ENCODE assay signal across 34 mouse cellular contexts in genomic region chr2:144553905-144554304, GRCm38 (mm10). TPM values are rescaled to one million over a fixed set of nuclear protein-coding genes. Genes with fewer than 3 reads are reported as not detected.
"Had no signal": no experiment of that assay in that cellular context is flagged by ENCODE, and none has a peak within 500 bp of the region (broad histone marks: within the 10 kb centered on the region; RNA-seq: fewer than 3 reads in every experiment).

No protein-coding gene starts in this region.

- H3K4me3 ChIP-seq: limb, embryonic 10.5 days; limb, embryonic 12.5 days; limb, embryonic 13.5 days; limb, embryonic 15.5 days; liver, embryonic 12.5 days; liver, embryonic 13.5 days; liver, embryonic 15.5 days; lung, embryonic 15.5 days; megakaryocyte, embryonic 14.5 days; midbrain, embryonic 10.5 days; midbrain, embryonic 12.5 days; midbrain, embryonic 13.5 days; midbrain, embryonic 15.5 days had no signal

- H3K9ac ChIP-seq: limb, embryonic 12.5 days; limb, embryonic 13.5 days; limb, embryonic 15.5 days; liver, embryonic 12.5 days; liver, embryonic 13.5 days; liver, embryonic 14.5 days; liver, embryonic 15.5 days; liver, postnatal 0 days; lung, embryonic 14.5 days; lung, embryonic 15.5 days; midbrain, embryonic 12.5 days; midbrain, embryonic 13.5 days; midbrain, embryonic 15.5 days had no signal

- H3K9me3 ChIP-seq: limb, embryonic 10.5 days; limb, embryonic 12.5 days; limb, embryonic 13.5 days; limb, embryonic 15.5 days; liver, embryonic 12.5 days; liver, embryonic 13.5 days; liver, embryonic 15.5 days; lung, embryonic 15.5 days; megakaryocyte, embryonic 14.5 days; midbrain, embryonic 10.5 days; midbrain, embryonic 12.5 days; midbrain, embryonic 13.5 days; midbrain, embryonic 15.5 days had no signal

- H3K36me3 ChIP-seq: limb, embryonic 10.5 days; limb, embryonic 13.5 days; liver, embryonic 12.5 days; liver, embryonic 13.5 days; liver, embryonic 15.5 days; lung, embryonic 15.5 days; midbrain, embryonic 12.5 days; midbrain, embryonic 13.5 days; midbrain, embryonic 15.5 days had no signal

- H3K4me2 ChIP-seq: limb, embryonic 12.5 days; limb, embryonic 13.5 days; limb, embryonic 15.5 days; liver, embryonic 11.5 days; liver, embryonic 12.5 days; liver, embryonic 13.5 days; liver, embryonic 15.5 days; lung, embryonic 14.5 days; lung, embryonic 15.5 days; midbrain, embryonic 11.5 days; midbrain, embryonic 12.5 days; midbrain, embryonic 13.5 days; midbrain, embryonic 15.5 days had no signal

- ATAC-seq: liver, embryonic 12.5 days; liver, postnatal 0 days; lung, postnatal 0 days; midbrain, embryonic 13.5 days; midbrain, embryonic 15.5 days; midbrain, embryonic 16.5 days had no signal

- DNase-seq: left cerebral cortex, postnatal 4 days; liver; liver, embryonic 13.5 days; liver, postnatal 0 days; lung, adult 18-20 months; lung, adult 2 months; lung, embryonic 14.5 days; lung, postnatal 10 days; lung, postnatal 14 days; lung, postnatal 36 days; lung, postnatal 4 days; midbrain, embryonic 14.5 days had no signal

- H3K27me3 ChIP-seq: limb, embryonic 12.5 days; limb, embryonic 13.5 days; limb, embryonic 15.5 days; liver, embryonic 12.5 days; liver, embryonic 13.5 days; liver, embryonic 15.5 days; lung, embryonic 15.5 days; megakaryocyte, embryonic 14.5 days; midbrain, embryonic 12.5 days; midbrain, embryonic 13.5 days; midbrain, embryonic 15.5 days had no signal

- H3K27ac ChIP-seq: limb, embryonic 10.5 days; limb, embryonic 12.5 days; limb, embryonic 13.5 days; limb, embryonic 15.5 days; liver, embryonic 12.5 days; liver, embryonic 13.5 days; liver, embryonic 14.5 days; liver, embryonic 15.5 days; lung, embryonic 15.5 days; macrophage; midbrain, embryonic 10.5 days; midbrain, embryonic 12.5 days; midbrain, embryonic 13.5 days; midbrain, embryonic 15.5 days had no signal

RNA-seq across cellular contexts. Expression of gene Dzank1, which starts 26.7 kb away (rescaled TPM):
- total RNA-seq: megakaryocyte progenitor cell, adult 5-6 weeks; megakaryocyte, adult 5-6 weeks; megakaryocyte-erythroid progenitor cell, adult 5-6 weeks; monocyte, adult 5-6 weeks had no signal
